Mouse (Mus musculus) naive thymus-derived CD4-positive, alpha-beta T cell, adult 2 months (primary cell): Measurements from ENCODE around the gene Nkpd1.
"Not testable (repeated sequence)": the region's sequence is repeated elsewhere in the genome, so short reads cannot be mapped to it uniquely, and the experiment has no call there.

Source experiments
- DNase-seq: peaks from one replicate; pipeline ENCODE4 v3.0.0-alpha.2; 2011; ENCODE audit warnings: low read depth

Nkpd1 gene

GRCm38 (mm10) chr7:19506969-19507611 is 10.5 kb upstream of the Nkpd1 start:
- peak; percentile 57 for DNase-seq

- no peak for DNase-seq
Observed at GRCm38 (mm10) chr7:19507612-19507981, 10.0 kb upstream of the Nkpd1 start.

- DNase-seq = peak; percentile 94
Observed at GRCm38 (mm10) chr7:19508150-19508923, 9.3 kb upstream of the Nkpd1 start, which contains the start of the genes Bloc1s3 and Trappc6a. Bloc1s3 (minus strand) TSS chr7:19508367. Trappc6a (plus strand) TSS chr7:19508395.

- no peak for DNase-seq
Observed at GRCm38 (mm10) chr7:19508924-19509568, 8.6 kb upstream of the Nkpd1 start.

GRCm38 (mm10) chr7:19509786-19510185 is 7.9 kb upstream of the Nkpd1 start:
- no peak for DNase-seq

GRCm38 (mm10) chr7:19511934-19512333 is 5.7 kb upstream of the Nkpd1 start:
- not testable (repeated sequence) for DNase-seq

GRCm38 (mm10) chr7:19512353-19512752 is 5.3 kb upstream of the Nkpd1 start:
- DNase-seq = no peak

- no peak for DNase-seq
Observed at GRCm38 (mm10) chr7:19520032-19520431, 2.4 kb downstream of the Nkpd1 start.

- DNase-seq = no peak
Observed at GRCm38 (mm10) chr7:19523017-19523756, 5.5 kb downstream of the Nkpd1 start.

- DNase-seq = peak; percentile 33
Observed at GRCm38 (mm10) chr7:19523757-19524419, 6.2 kb downstream of the Nkpd1 start.

- no peak for DNase-seq
Observed at GRCm38 (mm10) chr7:19524420-19525104, 6.9 kb downstream of the Nkpd1 start.

GRCm38 (mm10) chr7:19525105-19525481 is 7.5 kb downstream of the Nkpd1 start:
- no peak for DNase-seq

- DNase-seq = no peak
Observed at GRCm38 (mm10) chr7:19531077-19531476, 13.4 kb downstream of the Nkpd1 start.

GRCm38 (mm10) chr7:19532240-19532639 is 14.6 kb downstream of the Nkpd1 start:
- DNase-seq = no peak

GRCm38 (mm10) chr7:19534676-19535075 is 17.0 kb downstream of the Nkpd1 start:
- DNase-seq = no peak

- no peak for DNase-seq
Observed at GRCm38 (mm10) chr7:19540771-19541566, 23.3 kb downstream of the Nkpd1 start.

GRCm38 (mm10) chr7:19541681-19542154 is 24.1 kb downstream of the Nkpd1 start:
- no peak for DNase-seq

GRCm38 (mm10) chr7:19542155-19542691 is 24.6 kb downstream of the Nkpd1 start:
- no peak for DNase-seq

GRCm38 (mm10) chr7:19543584-19543983 is 25.9 kb downstream of the Nkpd1 start:
- peak; percentile 71 for DNase-seq

- DNase-seq = no peak
Observed at GRCm38 (mm10) chr7:19546007-19546406, 28.4 kb downstream of the Nkpd1 start.
